Mouse (Mus musculus): ENCODE data around the gene 1700057G04Rik. TPM values are rescaled to one million over a fixed set of nuclear protein-coding genes. Genes with fewer than 3 reads are reported as not detected.

Gene 1700057G04Rik
- total RNA-seq (2014; fragmentation: Nextera tagmentation) (2.7 TPM in 1 of 2 replicates, not detected in the other), total RNA-seq (2017) (not detected in 2 replicates)

GRCm38 (mm10) chr9:92309077-92309476 is at the start of gene 1700057G04Rik:
Gene 1700057G04Rik (plus strand): TSS chr9:92309377.
- no peak for ATAC-seq (replicated peaks; ENCODE audit: low FRiP score, low TSS enrichment, poor library complexity, severe bottlenecking)

GRCm38 (mm10) chr9:92260481-92261159 is 48.6 kb upstream of the 1700057G04Rik start:
- ATAC-seq (replicated peaks; ENCODE audit: low FRiP score, low TSS enrichment, poor library complexity, severe bottlenecking) = peak; percentile 91

GRCm38 (mm10) chr9:92265719-92266118 is 43.5 kb upstream of the 1700057G04Rik start:
- ATAC-seq (replicated peaks; ENCODE audit: low FRiP score, low TSS enrichment, poor library complexity, severe bottlenecking) = peak; percentile 40

- no peak for ATAC-seq (replicated peaks; ENCODE audit: low FRiP score, low TSS enrichment, poor library complexity, severe bottlenecking)
These were observed 42.5 kb upstream of the 1700057G04Rik start for GRCm38 (mm10) chr9:92266558-92267171.

- no peak for ATAC-seq (replicated peaks; ENCODE audit: low FRiP score, low TSS enrichment, poor library complexity, severe bottlenecking)
These were observed 41.4 kb upstream of the 1700057G04Rik start for GRCm38 (mm10) chr9:92267732-92268131.

- no peak for ATAC-seq (replicated peaks; ENCODE audit: low FRiP score, low TSS enrichment, poor library complexity, severe bottlenecking)
These were observed 39.3 kb upstream of the 1700057G04Rik start for GRCm38 (mm10) chr9:92269829-92270404.

GRCm38 (mm10) chr9:92270927-92271326 is 38.2 kb upstream of the 1700057G04Rik start:
- no peak for ATAC-seq (replicated peaks; ENCODE audit: low FRiP score, low TSS enrichment, poor library complexity, severe bottlenecking)

- ATAC-seq (replicated peaks; ENCODE audit: low FRiP score, low TSS enrichment, poor library complexity, severe bottlenecking) = no peak
These were observed 36.5 kb upstream of the 1700057G04Rik start for GRCm38 (mm10) chr9:92272650-92273049.

- ATAC-seq (replicated peaks; ENCODE audit: low FRiP score, low TSS enrichment, poor library complexity, severe bottlenecking) = no peak
These were observed 35.9 kb upstream of the 1700057G04Rik start for GRCm38 (mm10) chr9:92273271-92273670.

- ATAC-seq (replicated peaks; ENCODE audit: low FRiP score, low TSS enrichment, poor library complexity, severe bottlenecking) = peak; percentile 65
These were observed 35.0 kb upstream of the 1700057G04Rik start for GRCm38 (mm10) chr9:92273956-92274762.

GRCm38 (mm10) chr9:92275486-92276207 is 33.5 kb upstream of the 1700057G04Rik start, which contains the start of gene Plscr2:
Gene Plscr2 (plus strand): TSS chr9:92275602.
- no peak for ATAC-seq (replicated peaks; ENCODE audit: low FRiP score, low TSS enrichment, poor library complexity, severe bottlenecking)

- peak; percentile 82 for ATAC-seq (replicated peaks; ENCODE audit: low FRiP score, low TSS enrichment, poor library complexity, severe bottlenecking)
These were observed 32.8 kb upstream of the 1700057G04Rik start for GRCm38 (mm10) chr9:92276360-92276759.

- no peak for ATAC-seq (replicated peaks; ENCODE audit: low FRiP score, low TSS enrichment, poor library complexity, severe bottlenecking)
These were observed 29.1 kb upstream of the 1700057G04Rik start for GRCm38 (mm10) chr9:92280048-92280447.

- ATAC-seq (replicated peaks; ENCODE audit: low FRiP score, low TSS enrichment, poor library complexity, severe bottlenecking) = no peak
These were observed 26.5 kb upstream of the 1700057G04Rik start for GRCm38 (mm10) chr9:92282563-92283171.

- peak; percentile 91 for ATAC-seq (replicated peaks; ENCODE audit: low FRiP score, low TSS enrichment, poor library complexity, severe bottlenecking)
These were observed 19.5 kb upstream of the 1700057G04Rik start for GRCm38 (mm10) chr9:92289675-92290074.

GRCm38 (mm10) chr9:92292169-92292568 is 17.0 kb upstream of the 1700057G04Rik start:
- no peak for ATAC-seq (replicated peaks; ENCODE audit: low FRiP score, low TSS enrichment, poor library complexity, severe bottlenecking)

GRCm38 (mm10) chr9:92292922-92293321 is 16.3 kb upstream of the 1700057G04Rik start:
- ATAC-seq (replicated peaks; ENCODE audit: low FRiP score, low TSS enrichment, poor library complexity, severe bottlenecking) = no peak

Data from megakaryocyte-erythroid progenitor cell, adult 5-6 weeks (primary cell).